Mouse (Mus musculus): ENCODE results near the gene Tas1r1. TPM values are rescaled to one million over a fixed set of nuclear protein-coding genes. Genes with fewer than 3 reads are reported as not detected.

Tas1r1 gene
- polyA plus RNA-seq, 1 experiment, result 0.10 TPM

- no peak for TF ChIP-seq CTCF (IDR thresholded peaks at IDR 0.05; ENCODE audit: borderline replicate concordance, insufficient read depth, low read depth, low read length)
- TF ChIP-seq POLR2A (IDR thresholded peaks at IDR 0.05; ENCODE audit: borderline replicate concordance, insufficient read depth, low read length), result no peak
- no peak for DNase-seq
- 47% methylated on average over 11 of the region's 11 CpGs for WGBS
- no peaks in the 10 kb centered on the region for H3K27me3 ChIP-seq (ENCODE audit: control insufficient read depth, insufficient read depth, low read length)
- no peak overlapping the region for H3K27ac ChIP-seq (ENCODE audit: insufficient read depth, low read length)
- no peaks in the 10 kb centered on the region for H3K4me1 ChIP-seq (ENCODE audit: control insufficient read depth, insufficient read depth, low read length)
- H3K4me3 ChIP-seq (replicated peaks; ENCODE audit: insufficient read depth, low read depth, low read length), result no peak overlapping the region
These were observed 32.4 kb upstream of the Tas1r1 start for GRCm38 (mm10) chr4:152070494-152071396.

GRCm38 (mm10) chr4:152069245-152069644 lies 30.9 kb upstream of the Tas1r1 start:
- no peak for TF ChIP-seq CTCF (IDR thresholded peaks at IDR 0.05; ENCODE audit: borderline replicate concordance, insufficient read depth, low read depth, low read length)
- no peak for TF ChIP-seq POLR2A (IDR thresholded peaks at IDR 0.05; ENCODE audit: borderline replicate concordance, insufficient read depth, low read length)
- H3K27me3 ChIP-seq (ENCODE audit: control insufficient read depth, insufficient read depth, low read length), result no peaks in the 10 kb centered on the region
- H3K4me3 ChIP-seq (replicated peaks; ENCODE audit: insufficient read depth, low read depth, low read length), result no peak overlapping the region
- no peak overlapping the region for H3K27ac ChIP-seq (ENCODE audit: insufficient read depth, low read length)
- no peak for DNase-seq
- 72% methylated on average over 3 of the region's 3 CpGs for whole genome bisulfite sequencing
- H3K4me1 ChIP-seq (ENCODE audit: control insufficient read depth, insufficient read depth, low read length), result no peaks in the 10 kb centered on the region

- 39% methylated on average over 6 of the region's 6 CpGs for WGBS
These were observed 29.9 kb upstream of the Tas1r1 start for GRCm38 (mm10) chr4:152068166-152068724.

GRCm38 (mm10) chr4:152067280-152067679 lies 28.9 kb upstream of the Tas1r1 start:
- no peaks in the 10 kb centered on the region for H3K27me3 ChIP-seq (ENCODE audit: control insufficient read depth, insufficient read depth, low read length)
- TF ChIP-seq POLR2A (IDR thresholded peaks at IDR 0.05; ENCODE audit: borderline replicate concordance, insufficient read depth, low read length), result no peak
- no peak for TF ChIP-seq CTCF (IDR thresholded peaks at IDR 0.05; ENCODE audit: borderline replicate concordance, insufficient read depth, low read depth, low read length)
- DNase-seq, result no peak
- no peak overlapping the region for H3K27ac ChIP-seq (ENCODE audit: insufficient read depth, low read length)
- H3K4me3 ChIP-seq (replicated peaks; ENCODE audit: insufficient read depth, low read depth, low read length), result no peak overlapping the region
- no peaks in the 10 kb centered on the region for H3K4me1 ChIP-seq (ENCODE audit: control insufficient read depth, insufficient read depth, low read length)

More at GRCm38 (mm10) chr4:152068166-152068724, 29.9 kb upstream of the Tas1r1 start:
- no peak for TF ChIP-seq CTCF (IDR thresholded peaks at IDR 0.05; ENCODE audit: borderline replicate concordance, insufficient read depth, low read depth, low read length)
- no peak for TF ChIP-seq POLR2A (IDR thresholded peaks at IDR 0.05; ENCODE audit: borderline replicate concordance, insufficient read depth, low read length)
- DNase-seq, result no peak
- H3K4me3 ChIP-seq (replicated peaks; ENCODE audit: insufficient read depth, low read depth, low read length), result no peak overlapping the region
- no peaks in the 10 kb centered on the region for H3K4me1 ChIP-seq (ENCODE audit: control insufficient read depth, insufficient read depth, low read length)
- no peak overlapping the region for H3K27ac ChIP-seq (ENCODE audit: insufficient read depth, low read length)
- H3K27me3 ChIP-seq (ENCODE audit: control insufficient read depth, insufficient read depth, low read length), result no peaks in the 10 kb centered on the region

- Histone ChIP-seq H3K4me1 (ENCODE audit: control insufficient read depth, insufficient read depth, low read length) (no peaks in the 10 kb centered on the region), H3K4me3 (replicated peaks; ENCODE audit: insufficient read depth, low read depth, low read length) (no peak overlapping the region), H3K27me3 (ENCODE audit: control insufficient read depth, insufficient read depth, low read length) (no peaks in the 10 kb centered on the region), H3K27ac (ENCODE audit: insufficient read depth, low read length) (no peak overlapping the region)
- TF ChIP-seq POLR2A (IDR thresholded peaks at IDR 0.05; ENCODE audit: borderline replicate concordance, insufficient read depth, low read length) (no peak), CTCF (IDR thresholded peaks at IDR 0.05; ENCODE audit: borderline replicate concordance, insufficient read depth, low read depth, low read length) (no peak)
- 63% methylated on average over 9 of the region's 9 CpGs for WGBS
- no peak for DNase-seq
These were observed 24.2 kb upstream of the Tas1r1 start for GRCm38 (mm10) chr4:152062390-152063110.

GRCm38 (mm10) chr4:152044609-152045008 lies 6.2 kb upstream of the Tas1r1 start:
- Histone ChIP-seq H3K27me3 (ENCODE audit: control insufficient read depth, insufficient read depth, low read length) (no peaks in the 10 kb centered on the region), H3K27ac (ENCODE audit: insufficient read depth, low read length) (no peak overlapping the region), H3K4me3 (replicated peaks; ENCODE audit: insufficient read depth, low read depth, low read length) (no peak overlapping the region), H3K4me1 (ENCODE audit: control insufficient read depth, insufficient read depth, low read length) (peaks cover 3% of the 10 kb centered on the region; the same call in 1 of the 2 replicates)
- 80% methylated on average over 6 of the region's 6 CpGs for WGBS
- TF ChIP-seq CTCF (IDR thresholded peaks at IDR 0.05; ENCODE audit: borderline replicate concordance, insufficient read depth, low read depth, low read length) (no peak), POLR2A (IDR thresholded peaks at IDR 0.05; ENCODE audit: borderline replicate concordance, insufficient read depth, low read length) (no peak)
- no peak for DNase-seq

- no peak for DNase-seq
- WGBS, result 83% methylated on average over 3 of the region's 3 CpGs
These were observed 4.8 kb upstream of the Tas1r1 start for GRCm38 (mm10) chr4:152043171-152043570.

More at GRCm38 (mm10) chr4:152043171-152043570, 4.8 kb upstream of the Tas1r1 start:
- no peaks in the 10 kb centered on the region for H3K27me3 ChIP-seq (ENCODE audit: control insufficient read depth, insufficient read depth, low read length)
- TF ChIP-seq CTCF (IDR thresholded peaks at IDR 0.05; ENCODE audit: borderline replicate concordance, insufficient read depth, low read depth, low read length) (no peak), POLR2A (IDR thresholded peaks at IDR 0.05; ENCODE audit: borderline replicate concordance, insufficient read depth, low read length) (no peak)
- peaks cover 3% of the 10 kb centered on the region; the same call in 1 of the 2 replicates for H3K4me1 ChIP-seq (ENCODE audit: control insufficient read depth, insufficient read depth, low read length)
- H3K27ac ChIP-seq (ENCODE audit: insufficient read depth, low read length), result no peak overlapping the region
- H3K4me3 ChIP-seq (replicated peaks; ENCODE audit: insufficient read depth, low read depth, low read length), result no peak overlapping the region
